Mouse (Mus musculus) kidney, adult 2 months (tissue): ENCODE data around the gene Stard10.

Experiments used
- CTCF ChIP-seq: fragments of 200-500 bp; conservative IDR thresholded peaks from 2 replicates; pipeline ENCODE4 v1.5.1; 2011; ENCODE audit warnings: low read depth, mild to moderate bottlenecking, control low read depth, low read length, moderate library complexity, mixed read lengths; ENCODE audit not compliant: insufficient read depth, insufficient read length
- POLR2A ChIP-seq: fragments of 200-500 bp; IDR thresholded peaks from one replicate; pipeline ENCODE4 v1.6.1; 2011; ENCODE audit warnings: low read depth, low read length, control low read depth

DNA sequence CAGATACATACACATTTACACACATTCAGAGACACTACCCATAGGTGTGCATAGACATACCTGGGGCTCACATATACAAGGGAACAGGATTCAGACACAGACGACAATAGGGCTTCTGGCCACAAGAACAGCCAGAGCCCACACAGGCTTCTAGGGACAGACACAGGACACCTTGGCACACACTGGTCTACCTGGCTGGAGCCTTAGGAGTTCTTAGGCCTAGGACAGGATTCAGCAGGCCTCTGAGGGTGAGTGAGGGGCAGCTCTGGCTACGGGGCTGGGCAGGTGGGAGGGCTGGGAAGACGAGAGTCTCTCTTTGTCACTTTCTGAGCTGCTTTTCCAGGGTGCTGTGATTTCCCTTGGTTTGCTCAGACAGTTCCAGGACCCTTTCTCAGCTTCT lies 61.4 kb downstream of the Stard10 start:
- TF ChIP-seq CTCF (no peak), POLR2A (no peak)
